Mouse (Mus musculus) erythroblast, embryonic 14.5 days (primary cell): ENCODE results near the gene 2610028H24Rik.

Source experiments
- GATA1 ChIP-seq: IDR thresholded peaks from 2 replicates; pipeline ENCODE4 v1.6.1; 2012; ENCODE audit warnings: low read length, inconsistent platforms, mixed read lengths
- TAL1 ChIP-seq: IDR thresholded peaks from 3 replicates; pipeline ENCODE4 v1.6.1; 2012; ENCODE audit warnings: low read length, inconsistent platforms, mixed read lengths

GRCm38 (mm10) chr10:76445996-76446681 is 2.7 kb upstream of the 2610028H24Rik start:
- no peak for TF ChIP-seq TAL1
- no peak for TF ChIP-seq GATA1
